Mouse (Mus musculus) bone marrow macrophage, adult 2 months (primary cell): ENCODE results near the gene Amotl2. TPM values are rescaled to one million over a fixed set of nuclear protein-coding genes. Genes with fewer than 3 reads are reported as not detected.

Source experiments
- H3K27ac ChIP-seq: 2 replicates; pipeline ENCODE4 v1.5.1; 2012; ENCODE audit warnings: low read depth, low read length; ENCODE audit not compliant: insufficient read depth
- H3K4me1 ChIP-seq: 2 replicates; pipeline ENCODE4 v1.6.1; 2012; ENCODE audit warnings: low read length; ENCODE audit not compliant: control insufficient read depth, insufficient read depth
- H3K4me3 ChIP-seq: 2 replicates; pipeline ENCODE4 v1.5.1; 2012; ENCODE audit warnings: mild to moderate bottlenecking, low read length, moderate library complexity; ENCODE audit not compliant: insufficient read depth
- CTCF ChIP-seq: IDR thresholded peaks from 2 replicates; pipeline ENCODE4 v1.5.1; 2012; ENCODE audit warnings: low read depth, mild to moderate bottlenecking, low read length, moderate library complexity
- POLR2A ChIP-seq: IDR thresholded peaks from 2 replicates; pipeline ENCODE4 v1.6.1; 2012; ENCODE audit warnings: mild to moderate bottlenecking, low read depth, low read length, borderline replicate concordance
- polyA plus RNA-seq: library from polyadenylated mRNA; stranded (reverse); fragments of >200 nt; gene quantifications from 2 replicates; pipeline ENCODE4 v1.2.4, GENCODE M21; 2012; ENCODE audit not compliant: missing spikeins, insufficient read depth, insufficient read length

Amotl2 gene
- polyA plus RNA-seq, 1 experiment, result 1.2 TPM

- no peaks in the 10 kb centered on the region for H3K4me1 ChIP-seq
- no peak overlapping the region for H3K4me3 ChIP-seq
- TF ChIP-seq CTCF, result no peak
- no peak for TF ChIP-seq POLR2A
- no peak overlapping the region for H3K27ac ChIP-seq
Observed at GRCm38 (mm10) chr9:102770190-102770589, 53.7 kb downstream of the Amotl2 start.

GRCm38 (mm10) chr9:102771308-102771895 lies 54.9 kb downstream of the Amotl2 start:
- Histone ChIP-seq H3K27ac (no peak overlapping the region), H3K4me3 (no peak overlapping the region), H3K4me1 (no peaks in the 10 kb centered on the region)
- TF ChIP-seq POLR2A (no peak), CTCF (no peak)

- Histone ChIP-seq H3K27ac (no peak overlapping the region), H3K4me1 (no peaks in the 10 kb centered on the region), H3K4me3 (no peak overlapping the region)
- TF ChIP-seq POLR2A (no peak), CTCF (no peak)
Observed at GRCm38 (mm10) chr9:102777631-102778591, 61.4 kb downstream of the Amotl2 start.

GRCm38 (mm10) chr9:102779493-102779892 lies 63.0 kb downstream of the Amotl2 start:
- Histone ChIP-seq H3K4me3 (no peak overlapping the region), H3K4me1 (no peaks in the 10 kb centered on the region), H3K27ac (no peak overlapping the region)
- TF ChIP-seq POLR2A (no peak), CTCF (peak; percentile 32; the same call in 1 of the 2 replicates)

Other genes with a start within 250 kb of the Amotl2 start
- gene Ky, start 210.9 kb upstream of the Amotl2 start, polyA plus RNA-seq, result not detected in 2 replicates
- 99.3 and 110 TPM in 2 replicates for gene Anapc13, start 90.4 kb upstream of the Amotl2 start, polyA plus RNA-seq
- gene Cep63, start 90.1 kb upstream of the Amotl2 start, polyA plus RNA-seq, result 24.3 TPM in 2 replicates
- 1.2 and 2.2 TPM in 2 replicates for gene Ryk, start 118.2 kb downstream of the Amotl2 start, polyA plus RNA-seq